Mouse (Mus musculus) cerebellum, adult 18-20 months (tissue): ENCODE data around the gene Tpbg.
"Not testable (repeated sequence)": the region's sequence is repeated elsewhere in the genome, so short reads cannot be mapped to it uniquely, and the experiment has no call there.

ENCODE experiments used
- DNase-seq, 2 experiments: peaks; one replicate each; pipeline ENCODE4 v3.0.0; 2021

The Tpbg gene

DNA sequence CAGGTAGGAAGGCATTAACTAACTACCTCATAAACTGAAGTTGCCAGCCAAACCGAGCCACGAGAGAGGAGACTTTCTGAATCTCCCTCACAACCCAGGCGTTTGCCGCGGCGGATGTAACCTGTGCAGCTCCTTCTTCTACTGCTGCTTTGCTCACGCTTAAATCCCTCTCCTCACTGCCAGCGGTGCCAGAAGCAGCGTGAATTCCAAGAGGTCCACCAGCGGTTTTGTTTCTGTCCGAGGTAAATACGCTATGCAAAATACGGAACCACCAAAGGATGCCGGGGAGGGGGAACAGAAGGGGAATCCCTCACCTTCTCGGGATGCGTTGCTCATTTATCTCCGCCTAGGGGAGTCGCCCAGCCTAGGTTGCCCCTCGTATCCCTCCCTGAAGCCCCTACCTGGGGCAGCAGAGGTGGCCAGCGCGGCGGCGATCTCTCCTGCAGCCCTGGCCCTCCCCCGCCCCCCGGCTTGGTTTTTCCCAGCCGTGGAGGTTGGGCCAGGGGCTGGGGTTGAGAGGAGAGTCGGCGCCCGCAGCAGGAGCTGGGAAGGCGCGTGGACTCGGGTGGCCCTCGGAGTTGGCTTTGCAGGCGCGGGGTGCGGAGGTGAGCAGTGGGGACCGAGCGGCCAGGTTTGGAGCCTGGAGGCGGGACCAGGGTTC, at the start of gene Tpbg:
Gene Tpbg, plus strand, starts transcription at position 30 of the 661 bp plus-strand sequence.
- DNase-seq, result peak; percentile 22 to 41

DNA sequence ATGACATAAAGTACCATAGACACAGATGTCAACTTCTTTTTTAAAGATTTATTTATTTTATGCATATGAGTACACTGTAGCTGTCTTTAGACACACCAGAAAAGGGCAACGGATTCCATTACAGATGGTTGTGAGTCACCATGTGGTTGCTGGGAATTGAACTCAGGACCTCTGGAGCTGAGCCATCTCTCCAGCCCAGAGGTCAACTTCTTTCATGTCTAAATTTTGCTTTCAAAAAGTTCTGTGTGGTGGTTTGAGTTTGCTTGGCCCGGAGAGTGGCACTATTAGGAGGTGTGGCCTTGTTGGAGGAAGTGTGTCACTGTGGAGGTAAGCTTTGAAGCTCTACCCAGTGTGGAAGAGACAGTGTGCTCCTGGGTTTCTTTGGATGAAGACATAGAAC, 40.2 kb upstream of the Tpbg start:
- not testable (repeated sequence) for DNase-seq

DNA sequence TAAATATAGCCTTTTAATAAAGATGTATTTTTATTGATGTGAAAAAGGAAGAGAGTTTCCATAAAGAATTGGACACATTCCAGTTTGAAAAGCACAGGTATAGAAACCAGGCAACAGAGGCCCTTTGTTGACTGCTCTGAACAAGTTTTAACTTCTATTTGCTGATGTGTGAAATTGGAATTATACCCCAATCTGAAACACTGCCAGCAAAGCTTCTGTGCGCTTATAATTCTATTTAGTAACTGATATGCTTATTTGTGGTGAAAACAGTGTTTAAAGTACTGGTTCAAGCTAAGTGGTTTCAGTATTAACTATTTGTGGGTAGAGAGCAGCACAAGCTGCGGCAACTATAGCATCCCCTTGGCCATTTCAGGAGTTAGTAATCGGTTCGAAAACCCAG, 39.6 kb upstream of the Tpbg start:
- DNase-seq, result no peak

DNA sequence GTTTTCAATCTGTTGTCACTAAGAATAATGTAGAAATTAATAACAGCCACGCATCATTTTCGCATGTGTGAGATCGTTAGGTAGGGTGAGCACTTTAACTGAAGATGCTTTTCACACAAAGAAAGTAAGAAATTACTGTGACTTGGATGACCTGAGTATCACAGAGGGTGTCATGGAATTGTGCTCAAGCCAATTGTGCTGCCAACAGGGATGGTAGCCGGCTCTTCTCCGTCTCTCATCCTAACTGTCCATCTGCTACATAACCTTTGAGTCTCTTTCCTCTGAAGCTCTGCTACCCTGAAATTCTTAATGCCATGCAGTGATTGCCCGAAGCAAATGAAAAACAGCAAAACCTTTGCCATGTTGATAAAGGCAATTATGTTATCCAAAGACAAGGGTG, 35.8 kb upstream of the Tpbg start:
- DNase-seq, result peak in 1 of 2 experiments; percentile 7

DNA sequence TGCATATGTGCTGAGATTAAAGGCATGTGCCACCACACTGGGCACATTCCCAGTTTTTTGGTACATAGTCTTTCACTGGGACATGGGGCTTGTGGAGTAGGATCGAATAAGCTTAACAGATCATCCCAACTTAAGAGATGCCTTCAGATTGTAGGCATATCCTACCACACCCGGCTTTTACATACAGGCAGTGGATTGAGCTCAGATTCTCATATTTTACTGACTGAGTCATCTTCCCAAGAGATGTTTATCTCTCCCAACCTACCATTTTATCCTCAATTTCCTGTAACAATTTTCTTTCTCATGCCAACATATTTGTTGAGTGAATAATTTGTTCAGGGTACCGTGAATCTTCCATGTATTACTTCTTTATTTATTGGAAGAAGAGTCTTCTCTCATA, 32.9 kb upstream of the Tpbg start:
- no peak for DNase-seq

DNA sequence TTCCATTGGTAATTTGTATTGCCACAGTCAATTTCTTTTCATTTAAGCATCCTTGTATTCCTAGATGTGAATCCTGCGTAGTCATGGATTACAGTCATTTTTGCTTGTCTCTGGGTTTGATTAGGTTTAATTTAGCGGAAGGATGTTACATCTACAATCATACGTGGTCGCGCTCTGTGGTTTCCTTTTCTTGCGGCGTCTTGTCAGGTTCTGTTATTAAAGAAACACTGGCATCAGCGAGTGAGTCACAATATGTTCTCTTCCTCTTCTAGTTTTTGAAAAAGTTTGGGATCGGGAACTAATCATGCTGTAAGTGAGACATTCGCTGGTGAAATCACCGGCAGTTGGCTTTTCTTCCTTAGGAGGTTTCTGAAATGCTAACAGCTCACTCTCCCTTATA, 21.4 kb upstream of the Tpbg start:
- no peak for DNase-seq

DNA sequence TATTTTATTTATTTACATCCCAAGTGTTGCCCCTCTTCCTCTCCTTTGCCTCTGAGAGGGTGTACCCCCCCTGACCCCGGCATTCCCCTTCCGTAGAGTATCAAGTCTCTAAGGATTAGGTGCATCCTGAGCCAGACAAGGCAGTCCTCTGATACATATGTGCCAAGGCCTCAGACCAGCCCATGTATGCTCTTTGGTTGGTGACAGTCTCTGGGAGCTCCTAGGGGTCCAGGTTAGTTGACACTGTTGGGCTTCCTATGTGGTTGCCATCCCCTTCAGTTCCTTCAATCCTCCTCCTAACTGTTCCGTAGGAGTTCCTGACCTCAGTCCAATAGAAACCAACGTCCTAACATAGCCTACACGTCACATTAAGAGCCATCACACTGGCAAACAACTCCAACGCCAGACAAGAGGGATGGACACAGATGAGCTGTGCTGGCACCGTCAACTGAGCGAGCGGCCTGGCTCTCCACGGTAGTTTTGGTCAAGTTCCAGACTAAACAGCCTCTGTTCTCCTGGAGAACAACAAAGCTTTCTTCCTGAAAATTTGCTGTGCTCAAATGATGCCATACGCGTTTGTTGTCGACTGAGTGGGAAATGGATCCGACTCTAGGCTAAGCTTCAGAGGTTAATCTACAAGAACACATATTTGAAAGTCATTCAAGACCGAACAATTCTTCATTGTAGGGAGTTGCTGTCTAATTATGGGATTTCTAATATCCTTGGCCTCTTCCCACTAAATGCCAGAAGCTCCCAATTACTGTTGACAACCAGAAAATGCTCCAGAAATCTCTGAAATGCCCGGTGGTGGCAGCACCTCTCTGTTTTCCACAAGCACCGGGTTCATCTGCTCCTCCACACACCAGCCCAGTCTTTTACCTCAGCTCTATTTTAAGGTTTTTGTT, 6.4 kb upstream of the Tpbg start:
- peak; percentile 66 to 76 for DNase-seq

DNA sequence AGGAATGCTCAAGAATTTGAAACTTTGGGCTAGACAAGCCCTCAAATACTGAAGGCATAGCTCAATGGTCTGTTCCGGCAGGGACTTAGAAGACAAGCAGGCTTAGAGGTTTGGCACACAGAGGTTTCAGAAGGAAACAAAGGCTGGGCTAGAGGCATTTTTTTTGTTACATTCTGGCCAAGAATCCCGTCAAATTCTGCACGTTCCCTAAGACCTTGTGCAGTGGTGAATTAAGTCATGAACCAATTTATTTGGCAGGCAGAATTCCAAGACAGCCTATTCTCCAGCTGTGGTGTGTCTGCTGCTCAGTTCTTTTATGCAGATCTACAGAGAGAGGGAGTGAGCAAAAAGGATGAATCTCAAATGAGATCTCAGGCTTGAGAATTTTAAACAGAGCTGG, 2.6 kb upstream of the Tpbg start:
- no peak for DNase-seq

DNA sequence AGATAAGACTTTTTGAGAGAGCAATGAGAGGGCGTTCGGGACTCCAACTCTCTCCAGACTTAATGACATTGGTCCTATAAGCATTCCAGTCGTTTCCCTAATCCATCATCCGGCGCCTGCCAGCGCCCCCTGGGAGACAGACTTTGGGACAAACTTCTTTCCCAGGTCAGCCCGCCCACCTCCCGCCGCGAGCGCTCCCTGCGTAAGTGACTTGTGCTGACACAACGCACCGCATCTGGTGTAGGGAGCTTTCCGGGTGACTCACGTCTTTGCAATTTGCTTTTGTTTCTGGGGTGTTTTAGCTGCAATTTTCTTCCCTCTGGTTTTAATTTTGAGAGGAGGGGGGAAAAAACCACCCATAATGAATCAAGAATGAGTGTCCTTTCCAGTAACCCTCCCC, 289 bp upstream of the Tpbg start:
- DNase-seq, result no peak

DNA sequence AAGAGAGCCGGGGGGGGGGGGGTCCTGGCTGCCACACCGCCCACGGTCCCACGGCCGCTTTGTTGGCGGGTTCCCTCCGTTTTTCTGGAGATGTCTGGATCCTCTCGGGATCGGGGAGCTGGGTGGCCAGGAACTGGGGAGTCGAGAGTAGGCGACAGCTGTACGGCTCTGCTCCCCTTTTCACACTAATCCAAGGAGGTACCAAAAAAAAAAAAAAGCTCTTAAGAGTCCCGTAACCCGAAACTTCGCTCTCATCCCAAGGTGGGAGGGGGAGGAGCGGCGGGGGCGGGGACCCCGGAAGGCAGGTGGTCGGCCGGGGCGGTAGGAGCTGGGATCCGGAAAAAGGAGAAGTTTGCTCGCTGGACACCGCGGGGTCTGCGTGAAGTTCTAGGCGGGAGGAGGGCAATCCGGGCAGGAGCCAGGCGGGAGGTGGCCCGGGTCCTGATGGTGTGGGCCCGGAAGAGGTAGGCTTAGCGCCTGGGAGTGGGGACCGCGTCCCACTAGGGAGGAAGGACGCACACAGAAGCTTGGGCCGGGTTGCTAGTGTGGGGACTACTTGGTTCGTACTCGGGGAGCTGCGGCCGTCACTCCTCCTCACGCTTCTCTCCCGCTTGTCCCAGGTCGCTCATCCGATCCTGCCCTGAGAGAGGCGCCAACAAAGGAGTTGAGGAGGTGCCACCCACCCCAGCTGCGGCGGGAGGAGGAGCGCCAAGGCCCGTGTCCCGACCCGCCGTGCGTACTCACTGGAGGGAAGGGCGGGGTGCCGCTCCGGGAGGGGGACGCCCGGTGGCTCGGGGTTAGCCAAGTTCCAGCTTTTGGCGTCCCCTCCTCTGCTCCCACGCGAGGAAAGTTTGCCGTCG, 1.1 kb downstream of the Tpbg start:
- DNase-seq, result peak; percentile 33 to 39

DNA sequence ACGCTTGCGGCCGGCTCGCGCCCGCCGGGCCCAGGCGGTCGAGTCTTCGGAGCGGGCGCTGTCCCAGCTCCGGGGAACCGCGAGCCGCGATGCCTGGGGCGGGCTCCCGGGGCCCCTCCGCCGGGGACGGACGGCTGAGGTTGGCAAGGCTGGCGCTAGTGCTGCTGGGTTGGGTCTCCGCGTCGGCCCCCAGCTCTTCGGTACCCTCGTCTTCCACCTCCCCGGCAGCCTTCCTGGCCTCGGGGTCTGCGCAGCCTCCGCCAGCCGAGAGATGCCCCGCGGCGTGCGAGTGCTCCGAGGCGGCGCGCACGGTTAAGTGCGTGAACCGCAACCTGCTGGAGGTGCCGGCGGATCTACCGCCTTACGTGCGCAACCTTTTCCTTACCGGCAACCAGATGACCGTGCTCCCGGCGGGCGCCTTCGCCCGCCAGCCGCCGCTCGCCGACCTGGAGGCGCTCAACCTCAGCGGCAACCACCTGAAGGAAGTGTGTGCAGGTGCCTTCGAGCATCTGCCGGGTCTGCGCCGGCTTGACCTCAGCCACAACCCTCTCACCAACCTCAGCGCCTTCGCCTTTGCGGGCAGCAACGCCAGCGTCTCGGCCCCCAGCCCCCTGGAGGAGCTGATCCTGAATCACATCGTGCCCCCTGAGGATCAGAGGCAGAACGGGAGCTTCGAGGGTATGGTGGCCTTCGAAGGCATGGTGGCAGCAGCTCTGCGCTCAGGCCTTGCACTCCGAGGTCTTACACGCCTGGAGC, 1.9 kb downstream of the Tpbg start:
- peak; percentile 12 to 14 for DNase-seq

DNA sequence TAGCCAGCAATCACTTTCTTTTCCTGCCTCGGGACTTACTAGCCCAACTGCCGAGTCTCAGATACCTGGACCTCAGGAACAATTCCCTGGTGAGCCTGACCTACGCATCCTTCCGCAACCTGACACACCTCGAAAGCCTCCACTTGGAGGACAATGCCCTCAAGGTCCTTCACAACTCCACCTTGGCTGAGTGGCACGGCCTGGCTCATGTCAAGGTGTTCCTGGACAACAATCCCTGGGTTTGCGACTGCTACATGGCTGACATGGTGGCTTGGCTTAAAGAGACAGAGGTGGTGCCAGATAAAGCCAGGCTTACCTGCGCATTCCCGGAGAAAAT, 2.4 kb downstream of the Tpbg start:
- DNase-seq, result no peak

DNA sequence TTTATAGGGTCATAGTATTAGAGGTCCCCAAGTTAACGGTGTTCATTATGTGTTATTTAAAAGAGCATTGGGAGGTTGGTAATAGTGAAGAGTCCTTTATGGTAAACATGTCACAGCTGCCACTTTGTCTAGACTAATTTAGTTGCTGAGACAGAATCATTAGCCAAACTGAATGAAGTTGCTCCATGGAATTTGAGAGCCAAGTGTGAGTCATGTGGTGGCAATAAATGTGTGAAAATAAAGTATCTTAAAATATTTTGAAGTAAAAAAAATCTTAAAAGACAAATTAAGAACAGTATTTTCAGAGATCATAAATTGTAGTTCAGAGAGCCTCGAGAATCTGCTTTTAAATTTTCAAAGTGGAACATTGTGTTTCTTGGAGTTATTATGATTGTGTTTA, 4.0 kb downstream of the Tpbg start:
- DNase-seq, result no peak

DNA sequence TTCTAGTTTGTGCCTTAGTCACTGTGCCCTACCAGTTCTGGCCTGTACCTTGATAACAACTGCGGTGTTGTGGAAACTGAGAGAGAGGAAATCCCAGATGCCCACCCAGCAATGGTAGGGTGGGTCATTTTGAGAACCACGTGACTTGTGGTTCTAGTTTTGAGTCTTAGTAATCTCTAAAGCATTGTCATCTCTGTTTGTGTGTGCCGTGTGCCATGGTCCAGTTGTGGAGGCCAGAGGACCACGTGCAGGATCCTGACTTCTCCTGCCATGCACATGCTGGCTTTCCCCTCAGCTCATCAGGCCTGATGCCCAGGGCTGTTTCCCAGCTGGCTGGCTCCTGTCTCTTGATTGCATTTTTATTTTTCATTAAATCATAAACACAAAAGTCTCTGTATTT, 12.6 kb downstream of the Tpbg start:
- no peak for DNase-seq

DNA sequence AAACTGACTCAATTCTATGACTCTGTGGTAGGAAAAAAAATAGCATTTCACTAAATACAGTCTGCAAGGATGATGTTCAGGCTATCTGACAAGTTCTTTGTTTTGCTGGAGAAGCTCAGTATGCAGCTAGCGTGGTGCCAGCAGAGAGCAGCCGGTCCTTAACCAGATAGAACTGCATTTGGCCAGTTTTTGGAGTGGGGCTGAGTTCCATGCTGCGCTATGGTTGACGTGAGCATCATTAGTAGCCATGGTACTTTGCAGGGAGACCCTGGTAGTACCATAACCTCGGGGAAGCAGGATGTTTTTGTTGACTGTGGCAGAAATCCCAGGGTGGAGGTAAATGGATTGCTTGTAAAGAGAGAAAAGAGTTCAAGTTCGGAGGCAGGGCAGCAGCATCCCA, 14.3 kb downstream of the Tpbg start:
- no peak for DNase-seq

DNA sequence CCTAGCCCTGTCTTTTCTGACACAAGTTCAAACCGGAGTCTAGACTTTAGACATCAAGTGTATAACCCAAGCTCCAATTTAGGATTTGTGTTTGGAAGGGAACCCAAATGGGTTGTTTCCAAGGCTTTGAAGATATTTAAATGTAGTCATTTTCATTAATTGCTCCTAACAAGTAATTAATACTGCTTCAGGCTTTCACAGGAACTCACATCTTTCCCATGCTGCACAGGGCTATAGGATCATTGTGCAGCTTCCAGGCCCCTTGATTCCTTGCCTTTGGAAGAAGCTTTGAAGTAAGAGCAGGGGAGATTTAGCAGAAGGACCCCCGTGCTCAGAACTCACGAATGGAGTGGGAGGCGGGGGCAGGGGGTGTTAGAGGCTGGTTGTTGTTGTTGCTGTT, 18.9 kb downstream of the Tpbg start:
- no peak for DNase-seq

DNA sequence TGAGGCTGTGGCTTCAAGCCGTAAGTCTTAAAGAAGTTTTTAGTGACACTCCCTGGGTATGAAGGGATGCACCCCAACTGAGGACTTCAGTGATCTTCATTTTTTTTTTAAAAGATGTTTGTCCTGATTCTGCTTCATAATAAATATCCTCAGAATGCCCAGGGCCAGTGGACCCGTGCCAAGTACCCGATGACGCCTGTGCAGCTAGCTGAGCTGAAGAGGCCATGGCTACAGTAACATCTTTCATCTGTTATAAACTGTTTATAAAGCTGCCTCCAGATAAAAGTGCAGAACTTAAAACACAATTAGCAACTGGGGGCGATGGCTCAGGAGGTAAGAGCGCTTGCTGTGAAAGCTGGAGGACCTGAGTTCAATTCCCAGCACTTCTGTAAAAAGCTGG, 20.4 kb downstream of the Tpbg start:
- DNase-seq, result no peak

DNA sequence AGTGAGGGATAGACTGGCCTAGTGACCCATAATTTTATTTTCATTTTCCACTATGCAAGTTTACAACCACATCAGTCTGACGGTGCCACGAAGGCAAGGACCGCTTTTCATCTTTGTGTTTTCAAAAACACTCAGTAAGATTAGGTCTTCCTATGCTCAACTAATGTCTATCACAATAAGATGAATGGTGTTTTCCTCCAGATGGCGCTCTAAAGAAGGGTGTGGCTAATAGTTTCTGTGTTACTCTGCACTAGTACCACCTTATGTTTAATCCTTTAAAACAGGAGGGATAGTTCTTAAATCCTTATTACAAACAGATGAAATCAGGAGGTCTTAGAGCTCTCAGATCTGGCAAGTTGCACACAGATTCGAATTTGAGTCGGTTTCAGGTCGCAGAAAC, 30.7 kb downstream of the Tpbg start:
- no peak for DNase-seq

DNA sequence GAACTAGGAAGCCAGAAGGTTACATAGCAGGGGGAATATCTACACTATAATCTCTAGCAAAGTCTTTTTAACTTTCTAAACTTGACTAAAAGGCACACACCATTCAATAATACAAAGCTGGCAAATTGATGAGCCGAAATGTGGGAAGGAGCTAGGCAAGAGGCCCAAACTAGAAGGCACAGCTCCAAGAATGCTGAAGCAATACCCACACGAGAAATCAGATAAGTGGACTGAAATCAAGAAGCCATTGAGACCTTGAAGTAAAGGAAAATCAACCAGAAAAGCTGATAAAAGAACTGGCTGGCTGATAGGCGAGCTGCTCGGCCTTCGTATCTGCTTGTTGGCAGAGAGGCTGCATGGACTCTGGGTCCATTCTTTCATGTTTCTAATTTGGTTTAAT, 51.5 kb downstream of the Tpbg start:
- DNase-seq, result no peak
